Mouse (Mus musculus) liver, embryonic 14.5 days (tissue): Measurements from ENCODE around the gene Pnmal2.

Source experiments
- CTCF ChIP-seq: IDR thresholded peaks from 2 replicates; pipeline ENCODE4 v1.5.1; 2016; ENCODE audit warnings: antibody characterized with exemption, low read depth, control low read depth
- EP300 ChIP-seq: IDR thresholded peaks from 2 replicates; pipeline ENCODE4 v1.6.1; 2016; ENCODE audit warnings: antibody characterized with exemption, low read depth

DNA sequence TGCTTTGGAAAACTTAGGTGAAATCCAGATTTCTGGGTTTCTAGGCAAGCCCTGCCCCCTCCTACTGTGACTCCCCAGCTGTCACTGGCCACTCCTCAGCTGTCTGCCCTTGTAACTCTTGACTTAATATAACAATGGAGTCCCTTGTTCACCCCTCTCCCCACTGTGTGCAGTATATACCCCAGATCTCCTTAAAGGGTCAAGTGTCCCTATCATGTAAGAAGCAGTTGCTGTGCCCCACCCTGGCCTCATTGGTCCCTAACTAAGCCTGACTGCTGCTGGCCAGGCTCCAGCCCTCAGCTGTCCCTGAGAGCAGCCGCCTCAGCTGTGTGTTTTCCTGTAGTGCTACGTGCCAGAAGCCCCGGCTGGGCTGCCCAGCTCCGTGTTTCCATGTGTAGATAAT lies 3.5 kb downstream of the Pnmal2 start:
- TF ChIP-seq CTCF (no peak), EP300 (no peak)
